Mouse (Mus musculus): ENCODE measurements at regions not wholly inside any gene's neighbourhood (a gene's known extent, or its start where the extent isn't known, plus 50 kb on each side); places are given as distances from the start of the nearest gene placed in this dataset.

GRCm38 (mm10) chr14:29876668-29877067 lies 91.4 kb upstream of the Selenok start:
- DNase-seq, result no peak

- DNase-seq, result no peak
These were observed 90.3 kb upstream of the Selenok start for GRCm38 (mm10) chr14:29877671-29878422.

DNA sequence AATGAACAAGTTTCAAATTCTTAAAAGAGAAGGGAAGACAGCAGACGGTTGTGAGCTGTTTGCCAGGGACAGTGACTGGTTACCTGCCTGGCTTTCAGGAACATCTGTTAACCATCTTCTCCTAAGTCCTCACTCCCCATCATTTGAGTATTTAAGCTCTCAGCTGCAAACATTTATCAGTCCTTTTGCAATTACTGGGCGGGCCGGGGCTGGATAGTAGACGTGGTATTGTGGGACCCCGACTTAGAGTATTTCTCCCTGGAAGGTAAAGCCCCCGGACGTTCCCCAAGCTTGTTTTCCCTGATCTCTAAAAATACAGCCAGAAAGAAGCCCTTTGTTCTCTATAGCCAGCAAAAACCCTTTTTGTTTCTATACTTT lies 89.7 kb upstream of the Selenok start:
- no peak for DNase-seq

DNA sequence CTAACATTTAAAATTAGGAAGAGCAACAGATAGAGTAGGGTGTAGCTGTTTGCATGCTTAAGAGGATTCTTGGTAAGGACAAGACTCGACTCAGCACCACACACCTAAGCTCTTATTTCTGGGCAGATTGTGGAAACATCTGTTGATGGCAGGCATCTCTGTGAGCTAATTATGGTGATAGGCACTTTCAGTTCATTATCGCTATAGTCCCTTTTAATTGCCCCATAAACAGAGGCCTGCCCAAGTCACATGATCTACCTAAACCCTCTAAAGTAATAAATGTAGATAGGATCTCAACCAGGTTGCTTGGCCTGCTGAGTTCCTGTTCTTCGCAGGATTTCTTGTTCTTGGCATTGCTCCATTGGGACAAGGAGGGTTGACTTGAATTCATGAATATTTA lies 88.8 kb upstream of the Selenok start:
- DNase-seq, result no peak

GRCm38 (mm10) chr14:29882666-29883344 lies 85.3 kb upstream of the Selenok start:
- DNase-seq, result no peak

GRCm38 (mm10) chr14:29895332-29895988 lies 72.6 kb upstream of the Selenok start:
- peak; percentile 15 to 28 for DNase-seq

DNA sequence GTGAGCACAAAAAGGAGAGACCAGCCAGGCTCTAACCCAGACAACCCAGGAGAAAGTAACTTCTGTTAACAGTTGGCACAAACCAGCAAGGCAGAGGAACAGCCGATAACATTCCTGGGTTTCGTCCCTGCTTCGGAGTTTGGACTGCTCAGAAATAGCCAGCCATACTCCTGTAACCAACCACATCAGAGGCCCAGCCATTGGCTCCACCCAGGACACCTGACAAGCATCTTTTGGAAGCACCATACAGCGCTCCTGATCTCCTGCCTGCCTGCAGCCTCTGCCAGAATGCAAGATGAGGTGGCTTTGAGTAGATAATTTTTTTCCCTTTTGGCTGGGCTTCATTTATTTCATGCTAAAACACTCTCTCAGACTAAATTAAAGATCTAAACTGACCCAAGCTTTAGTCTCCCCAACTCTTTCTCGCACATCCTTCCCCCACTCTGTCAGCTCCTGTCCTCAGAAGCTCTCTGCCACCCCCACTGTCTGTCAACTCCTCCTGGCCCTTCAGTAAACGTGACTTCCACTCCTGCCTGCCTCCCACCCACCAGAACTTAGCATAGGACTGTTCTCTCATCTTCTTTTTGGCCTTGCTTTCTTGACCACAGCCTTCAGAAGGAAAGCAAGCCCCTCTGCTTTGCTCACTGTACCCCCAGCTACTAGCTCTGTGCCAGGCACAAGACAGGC lies 72.0 kb upstream of the Selenok start:
- no peak for DNase-seq

DNA sequence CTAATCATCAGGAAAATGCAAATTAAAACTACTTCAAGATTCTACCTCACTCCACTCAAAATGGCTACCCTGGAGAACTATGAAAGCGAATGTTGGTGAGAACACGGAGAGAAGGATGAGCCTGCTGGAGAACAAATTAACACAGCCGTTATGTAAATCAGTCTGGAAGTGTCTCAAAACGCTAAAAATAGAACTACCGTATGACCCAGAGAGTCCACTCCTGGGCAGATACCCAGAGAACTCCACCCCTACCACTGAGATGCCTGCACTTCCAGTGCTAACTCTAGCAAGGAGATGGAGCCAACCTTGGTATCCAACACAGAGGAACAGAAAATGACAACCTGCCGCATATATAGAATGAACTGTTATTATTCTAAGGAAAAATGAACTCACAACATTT lies 67.2 kb upstream of the Selenok start:
- DNase-seq, result no peak

- DNase-seq, result no peak
These were observed 64.5 kb upstream of the Selenok start for GRCm38 (mm10) chr14:29903574-29903973.

- no peak for DNase-seq
These were observed 63.3 kb upstream of the Selenok start for GRCm38 (mm10) chr14:29904856-29905255.

- DNase-seq, result no peak
These were observed 58.4 kb upstream of the Selenok start for GRCm38 (mm10) chr14:29909741-29910140.
